Mouse (Mus musculus): ENCODE results near the gene Klf7.

GRCm38 (mm10) chr1:64074051-64074450 is 48.0 kb downstream of the Klf7 start:
- TF ChIP-seq ZC3H11A (IDR thresholded peaks at IDR 0.05; ENCODE audit: borderline replicate concordance, low read depth, low read length) (no peak), ZNF384 (IDR thresholded peaks at IDR 0.05; ENCODE audit: low read depth, low read length) (no peak), HCFC1 (IDR thresholded peaks at IDR 0.05; ENCODE audit: borderline replicate concordance, insufficient read depth, low read length) (no peak), CHD2 (IDR thresholded peaks at IDR 0.05; ENCODE audit: low read depth, low read length) (no peak), MAFK (IDR thresholded peaks at IDR 0.05; ENCODE audit: insufficient read depth, low read depth, low read length) (no peak)

Measured in ES-E14 (cell line).